Mouse (Mus musculus) heart, postnatal 0 days (tissue): ENCODE results near the gene Gpatch2. TPM values are rescaled to one million over a fixed set of nuclear protein-coding genes. Genes with fewer than 3 reads are reported as not detected.

Experiments used
- ATAC-seq: fragments of 200-750 bp; cut with Nextera tagmentation; 2 replicates; pipeline ENCODE4 v1.8.0; 2017; ENCODE audit warnings: low read depth, moderate number of reproducible peaks, moderate library complexity; ENCODE audit not compliant: insufficient read depth
- DNase-seq: peaks from one replicate; pipeline ENCODE4 v3.0.0-alpha.2; 2016; ENCODE audit warnings: low spot score
- H3K27ac ChIP-seq: fragments of 300-500 bp; sonication (generic); 2 replicates; pipeline ENCODE4 v1.5.1; 2014; ENCODE audit warnings: low read depth, mild to moderate bottlenecking
- H3K27me3 ChIP-seq: fragments of 300-500 bp; sonication (generic); 2 replicates; pipeline ENCODE4 v1.6.1; 2014; ENCODE audit warnings: low read length, mixed read lengths; ENCODE audit not compliant: control insufficient read depth, insufficient read depth
- H3K36me3 ChIP-seq: fragments of 300-500 bp; sonication (generic); replicated peaks from 2 replicates; pipeline ENCODE4 v1.6.1; 2014; ENCODE audit warnings: low read length, mixed read lengths; ENCODE audit not compliant: control insufficient read depth, insufficient read depth
- H3K4me1 ChIP-seq: fragments of 300-500 bp; sonication (generic); 2 replicates; pipeline ENCODE4 v1.6.1; 2014; ENCODE audit warnings: antibody characterized with exemption; ENCODE audit not compliant: control insufficient read depth, insufficient read depth
- H3K4me2 ChIP-seq: fragments of 300-500 bp; sonication (generic); 2 replicates; pipeline ENCODE4 v1.6.1; 2014; ENCODE audit warnings: low read depth, mild to moderate bottlenecking, low read length, moderate library complexity
- H3K4me3 ChIP-seq: fragments of 300-500 bp; sonication (generic); 2 replicates; pipeline ENCODE4 v1.5.1; 2014; ENCODE audit warnings: low read depth, low read length
- H3K9ac ChIP-seq: fragments of 300-500 bp; sonication (generic); replicated peaks from 2 replicates; pipeline ENCODE4 v1.6.1; 2014; ENCODE audit warnings: low read depth, low read length, mixed read lengths
- H3K9me3 ChIP-seq: fragments of 300-500 bp; sonication (generic); replicated peaks from 2 replicates; pipeline ENCODE4 v1.6.1; 2016; ENCODE audit warnings: low read length; ENCODE audit not compliant: control insufficient read depth
- CTCF ChIP-seq: IDR thresholded peaks from 2 replicates; pipeline ENCODE4 v1.5.1; 2016; ENCODE audit warnings: antibody characterized with exemption, control low read depth, low read depth
- EP300 ChIP-seq: IDR thresholded peaks from 2 replicates; pipeline ENCODE4 v1.6.1; 2016; ENCODE audit warnings: antibody characterized with exemption, low read depth
- WGBS: fragments of 180-500 bp; shearing (Covaris S2); extraction: QIAGEN DNeasy Blood & Tissue Kit; methylation state at CpG from one replicate; pipeline ENCODE4 v1.1.7; 2014; 5-methylcytosine and 5-hydroxymethylcytosine counted together
- polyA plus RNA-seq: library from polyadenylated mRNA; unstranded; fragments of >200 nt; fragmentation: Nextera tagmentation; extraction: Ambion mirVana; gene quantifications from 2 replicates; pipeline ENCODE4 v1.2.1, GENCODE M21; 2015
- total RNA-seq: library from RNA; depleted of rRNA; stranded (reverse); fragments of >200 nt; gene quantifications from 2 replicates; pipeline ENCODE4 v1.2.3, GENCODE M21; 2014; ENCODE audit warnings: low replicate concordance

Gene Gpatch2
- total and polyA plus RNA-seq, 2 experiments from 2014 or later, result 7.4 to 9.2 TPM

DNA sequence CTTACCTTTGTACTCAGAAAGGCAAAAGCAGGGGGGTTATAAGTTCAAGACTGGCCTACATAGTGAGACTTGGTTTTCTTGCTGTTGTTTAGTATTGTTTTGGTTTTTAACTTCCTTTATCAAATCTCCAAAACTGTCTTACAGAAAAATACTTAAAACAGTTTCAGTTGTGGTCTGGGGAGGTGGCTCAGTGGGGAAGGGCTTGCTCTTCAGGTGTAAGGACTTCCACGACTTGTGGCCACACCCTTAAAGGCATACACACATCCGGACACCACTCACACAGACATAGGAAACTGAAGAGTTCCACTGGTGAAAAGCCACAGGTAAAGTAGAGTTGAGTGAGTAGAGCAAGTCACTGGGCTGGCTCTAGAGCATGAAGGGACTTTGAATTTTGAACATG, 93.2 kb downstream of the Gpatch2 start:
- Histone ChIP-seq H3K27ac (no peak overlapping the region), H3K4me3 (no peak overlapping the region), H3K27me3 (no peaks in the 10 kb centered on the region), H3K4me2 (no peak overlapping the region), H3K9ac (no peak overlapping the region), H3K9me3 (no peaks in the 10 kb centered on the region), H3K4me1 (no peaks in the 10 kb centered on the region), H3K36me3 (no peaks in the 10 kb centered on the region)
- WGBS, result 85% methylated on average over 2 of the region's 2 CpGs
- ATAC-seq (no peak), DNase-seq (no peak)
- TF ChIP-seq EP300, result no peak

DNA sequence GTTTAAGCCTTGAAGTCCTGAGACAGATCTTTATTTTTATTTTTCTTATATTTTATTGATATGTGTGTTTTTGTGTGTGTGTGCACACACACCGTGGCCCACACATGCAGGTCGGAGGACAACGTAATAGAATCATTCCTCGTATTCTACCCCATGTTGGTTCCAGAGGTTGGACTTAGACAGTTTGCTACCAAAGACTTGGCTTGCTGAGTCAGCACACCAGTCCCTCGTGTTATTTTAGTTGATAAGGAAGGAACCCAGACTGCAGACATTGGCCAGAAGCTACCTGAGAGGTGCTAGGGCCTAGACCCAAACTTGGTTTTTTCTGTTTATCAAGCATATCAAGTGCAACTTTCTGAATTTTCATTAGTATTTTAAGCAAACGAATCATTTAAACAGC, 95.8 kb downstream of the Gpatch2 start:
- Histone ChIP-seq H3K9me3 (no peaks in the 10 kb centered on the region), H3K27ac (no peak overlapping the region), H3K4me1 (no peaks in the 10 kb centered on the region), H3K9ac (no peak overlapping the region), H3K4me3 (no peak overlapping the region), H3K36me3 (no peaks in the 10 kb centered on the region), H3K4me2 (no peak overlapping the region), H3K27me3 (no peaks in the 10 kb centered on the region)
- DNase-seq, result no peak
- TF ChIP-seq EP300, result no peak
- no peak for TF ChIP-seq CTCF
- 77% methylated on average over 6 of the region's 6 CpGs for WGBS
- no peak for ATAC-seq

DNA sequence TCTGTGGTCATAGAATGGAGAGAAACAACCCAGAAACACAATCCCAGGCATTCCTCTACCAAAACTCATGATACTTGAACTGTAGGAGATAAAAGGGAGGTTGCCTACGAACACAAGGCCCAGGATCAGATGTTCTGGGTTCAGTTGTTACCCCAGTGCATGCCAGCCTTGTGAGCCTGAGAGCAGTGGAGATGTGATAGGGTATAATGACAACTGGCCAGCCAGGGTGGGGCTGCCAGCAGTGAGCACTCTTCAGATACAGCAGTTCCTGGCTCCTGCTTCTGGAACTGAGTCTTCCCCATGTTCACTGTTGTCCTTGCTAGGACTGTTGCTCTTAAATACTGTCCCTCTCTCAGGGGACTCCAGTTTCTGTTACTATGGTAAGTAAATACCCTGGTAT, 98.0 kb downstream of the Gpatch2 start:
- no peak for DNase-seq
- no peak overlapping the region for H3K9ac ChIP-seq
- ATAC-seq, result no peak
- H3K27me3 ChIP-seq, result no peaks in the 10 kb centered on the region
- H3K27ac ChIP-seq, result no peak overlapping the region
- H3K36me3 ChIP-seq, result no peaks in the 10 kb centered on the region
- H3K4me2 ChIP-seq, result no peak overlapping the region
- H3K9me3 ChIP-seq, result no peaks in the 10 kb centered on the region
- TF ChIP-seq CTCF (no peak), EP300 (no peak)
- H3K4me1 ChIP-seq, result 0 out of 2 replicates have a peak, but pooled peaks cover 5% of the 10 kb centered on the region
- no peak overlapping the region for H3K4me3 ChIP-seq
- WGBS, result 74% methylated on average over 1 of the region's 1 CpGs

DNA sequence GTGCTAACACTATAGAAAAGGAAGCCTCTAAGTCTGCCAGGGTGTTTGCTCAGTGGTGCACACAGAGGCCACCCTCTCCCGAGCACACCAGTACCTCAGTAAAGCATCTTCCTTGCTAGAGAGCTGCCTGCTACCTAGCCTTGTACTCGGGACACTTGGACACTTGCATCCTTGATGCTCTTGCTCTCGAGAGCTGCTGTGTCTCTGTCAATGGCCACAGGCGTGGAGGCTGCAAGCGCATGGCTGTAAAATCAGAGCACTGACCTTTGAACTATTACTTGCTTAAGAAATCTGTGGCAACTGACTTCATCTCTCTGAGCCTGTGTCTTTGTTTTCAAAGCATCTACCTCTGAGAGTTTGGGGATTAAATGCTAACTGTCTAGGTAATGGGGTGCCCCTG, 98.5 kb downstream of the Gpatch2 start:
- H3K4me1 ChIP-seq, result 0 out of 2 replicates have a peak, but pooled peaks cover 5% of the 10 kb centered on the region
- DNase-seq (no peak), ATAC-seq (no peak)
- H3K27ac ChIP-seq, result no peak overlapping the region
- TF ChIP-seq EP300 (no peak), CTCF (no peak)
- no peaks in the 10 kb centered on the region for H3K27me3 ChIP-seq
- no peaks in the 10 kb centered on the region for H3K36me3 ChIP-seq
- no peak overlapping the region for H3K9ac ChIP-seq
- H3K4me2 ChIP-seq, result no peak overlapping the region
- WGBS, result 84% methylated on average over 5 of the region's 5 CpGs
- no peaks in the 10 kb centered on the region for H3K9me3 ChIP-seq
- no peak overlapping the region for H3K4me3 ChIP-seq

DNA sequence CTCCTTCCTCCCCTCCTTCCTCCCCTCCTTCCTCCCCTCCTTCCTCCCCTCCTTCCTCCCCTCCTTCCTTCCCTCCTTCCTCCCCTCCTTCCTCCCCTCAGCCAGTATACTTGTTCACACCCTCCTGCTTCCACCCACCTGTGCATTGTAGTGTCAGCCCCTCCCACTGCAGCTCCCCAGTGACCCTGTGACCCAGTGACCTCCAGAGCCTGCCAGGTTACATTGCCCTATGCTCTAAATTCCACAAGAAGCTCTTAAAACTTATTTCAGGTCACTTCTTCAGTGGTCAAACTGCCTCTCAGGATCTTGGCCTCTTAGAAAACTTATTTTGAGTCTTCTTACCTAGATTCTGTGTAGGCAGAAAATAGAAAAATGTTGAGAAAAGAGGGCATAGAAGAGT, 99.2 kb downstream of the Gpatch2 start:
- H3K4me2 ChIP-seq, result no peak overlapping the region
- no peaks in the 10 kb centered on the region for H3K9me3 ChIP-seq
- no peak overlapping the region for H3K9ac ChIP-seq
- ATAC-seq (no peak), DNase-seq (no peak)
- H3K4me1 ChIP-seq, result 0 out of 2 replicates have a peak, but pooled peaks cover 5% of the 10 kb centered on the region
- H3K36me3 ChIP-seq, result 0 out of 2 replicates have a peak, but pooled peaks cover 4% of the 10 kb centered on the region
- no peak overlapping the region for H3K27ac ChIP-seq
- no peak overlapping the region for H3K4me3 ChIP-seq
- H3K27me3 ChIP-seq, result no peaks in the 10 kb centered on the region
- TF ChIP-seq CTCF (no peak), EP300 (no peak)

DNA sequence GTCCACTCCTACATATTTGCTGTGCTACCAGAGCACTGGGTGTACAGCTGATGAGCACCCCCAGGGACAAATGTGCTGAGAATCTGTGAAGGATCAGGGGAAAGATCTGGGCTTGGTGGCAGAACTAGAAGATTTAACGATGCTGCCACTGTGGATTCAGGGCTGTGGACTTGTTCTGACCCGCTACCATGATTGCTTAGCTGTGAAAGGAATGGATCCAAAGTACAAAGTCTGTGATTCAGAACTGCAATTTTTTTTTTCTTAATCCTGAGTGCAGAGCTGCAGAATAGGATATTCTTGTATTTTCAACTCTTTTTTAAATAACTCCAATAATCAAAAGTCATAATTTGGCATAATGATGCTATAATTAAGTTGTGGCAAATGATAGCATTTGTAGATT, 100.5 kb downstream of the Gpatch2 start:
- Histone ChIP-seq H3K9ac (no peak overlapping the region), H3K27me3 (no peaks in the 10 kb centered on the region), H3K9me3 (no peaks in the 10 kb centered on the region), H3K27ac (no peak overlapping the region), H3K4me3 (no peak overlapping the region), H3K4me1 (0 out of 2 replicates have a peak, but pooled peaks cover 5% of the 10 kb centered on the region), H3K36me3 (0 out of 2 replicates have a peak, but pooled peaks cover 4% of the 10 kb centered on the region), H3K4me2 (no peak overlapping the region)
- DNase-seq, result no peak
- TF ChIP-seq EP300 (no peak), CTCF (no peak)
- ATAC-seq, result no peak
- WGBS, result 92% methylated on average over 2 of the region's 2 CpGs
